Mouse (Mus musculus): Measurements from ENCODE around the gene Gm20388.

- no peak for TF ChIP-seq CTCF (IDR thresholded peaks at IDR 0.05; ENCODE audit: low read depth)
- TF ChIP-seq EP300 (IDR thresholded peaks at IDR 0.05; ENCODE audit: low read depth) = no peak
Measured at GRCm38 (mm10) chr8:123912265-123912664, 4001.6 kb downstream of the Gm20388 start.

All from liver, embryonic 14.5 days (tissue).